Mouse (Mus musculus) forebrain, embryonic 10.5 days (tissue): ENCODE results near the gene Prom2. TPM values are rescaled to one million over a fixed set of nuclear protein-coding genes. Genes with fewer than 3 reads are reported as not detected.

Source experiments
- DNase-seq: peaks from one replicate; pipeline ENCODE4 v3.0.0-alpha.2; 2017; ENCODE audit warnings: low spot score; ENCODE audit errors: extremely low spot score
- H3K27ac ChIP-seq: fragments of 300-500 bp; sonication (generic); 2 replicates; pipeline ENCODE4 v1.5.1; 2016; ENCODE audit warnings: mild to moderate bottlenecking
- H3K27me3 ChIP-seq: fragments of 300-500 bp; sonication (generic); 2 replicates; pipeline ENCODE4 v1.6.1; 2016; ENCODE audit warnings: mild to moderate bottlenecking; ENCODE audit not compliant: poor library complexity, severe bottlenecking
- H3K36me3 ChIP-seq: fragments of 300-500 bp; sonication (generic); replicated peaks from 2 replicates; pipeline ENCODE4 v1.6.1; 2016; ENCODE audit warnings: mild to moderate bottlenecking, moderate library complexity
- H3K4me1 ChIP-seq: fragments of 300-500 bp; sonication (generic); 2 replicates; pipeline ENCODE4 v1.6.1; 2016
- H3K4me3 ChIP-seq: fragments of 300-500 bp; sonication (generic); 2 replicates; pipeline ENCODE4 v1.5.1; 2016; ENCODE audit warnings: mild to moderate bottlenecking, moderate library complexity
- H3K9me3 ChIP-seq: fragments of 300-500 bp; sonication (generic); 2 replicates; pipeline ENCODE4 v1.6.1; 2016; ENCODE audit warnings: mild to moderate bottlenecking, moderate library complexity
- WGBS: fragments of 180-500 bp; shearing (Covaris S2); methylation state at CpG from one replicate; pipeline ENCODE4 v1.1.7; 2016; 5-methylcytosine and 5-hydroxymethylcytosine counted together
- polyA plus RNA-seq: library from polyadenylated mRNA; unstranded; fragments of >200 nt; fragmentation: Nextera tagmentation; extraction: Ambion mirVana; gene quantifications from 2 replicates; pipeline ENCODE4 v1.2.1, GENCODE M21; 2016

Gene Prom2
- 1.0 and 1.4 TPM in 2 replicates for polyA plus RNA-seq

DNA sequence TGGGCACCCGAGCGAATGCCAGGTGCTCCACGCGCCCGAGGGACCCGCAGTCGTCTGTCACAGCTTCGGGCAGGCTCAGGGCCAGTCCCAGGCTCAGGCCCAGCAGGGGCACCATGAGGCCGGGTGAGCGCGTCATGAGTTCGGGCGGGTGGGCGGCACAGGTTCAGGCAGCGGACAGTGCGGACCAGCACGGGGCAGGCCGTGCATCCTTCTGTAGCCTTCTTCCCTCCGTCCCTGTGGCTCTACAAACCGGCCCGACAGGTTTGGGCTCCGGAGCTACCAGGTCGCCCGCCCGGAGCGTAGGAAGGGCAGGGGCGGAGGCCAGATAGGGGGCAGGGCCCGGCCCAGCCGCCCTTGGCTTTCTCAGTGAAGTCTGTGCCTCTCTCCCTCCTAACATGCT, at the start of gene Prom2:
TSS of gene Prom2 (minus strand) at position 283 of the 400 bp plus-strand sequence.
- no peaks in the 10 kb centered on the region for H3K36me3 ChIP-seq
- peaks cover 14% of the 10 kb centered on the region for H3K4me1 ChIP-seq
- WGBS, result 3% methylated on average over 29 of the region's 29 CpGs
- H3K27me3 ChIP-seq, result peaks cover 69% of the 10 kb centered on the region
- H3K9me3 ChIP-seq, result no peaks in the 10 kb centered on the region
- H3K4me3 ChIP-seq, result peak within 1 kb of the TSS; percentile 40
- peak within 1 kb of the TSS; percentile 60; the same call in 1 of the 2 replicates for H3K27ac ChIP-seq
- DNase-seq, result no peak

DNA sequence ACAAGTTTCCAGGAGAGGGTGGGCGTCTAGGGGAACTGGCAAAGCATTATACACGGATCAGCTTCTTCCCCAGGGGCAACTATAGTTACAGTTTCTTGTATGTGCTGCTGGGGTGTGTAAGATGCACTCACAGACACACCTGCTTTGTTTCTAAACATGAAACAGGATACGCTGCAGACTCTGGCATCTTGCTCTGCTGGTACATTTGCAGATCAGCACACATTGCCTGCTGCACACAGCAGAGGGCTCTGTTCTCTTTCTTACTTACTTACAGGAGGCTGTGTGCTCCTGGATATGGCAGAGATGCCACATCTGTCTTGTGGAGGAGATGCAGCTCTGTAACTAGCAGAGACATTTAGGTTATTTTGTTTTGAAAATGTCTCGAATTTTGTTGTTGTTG, 49.6 kb upstream of the Prom2 start:
- 88% methylated on average over 4 of the region's 4 CpGs for WGBS
- peaks cover 28% of the 10 kb centered on the region for H3K4me1 ChIP-seq
- no peak for DNase-seq
- no peak overlapping the region for H3K27ac ChIP-seq
- peaks cover 53% of the 10 kb centered on the region for H3K36me3 ChIP-seq
- no peaks in the 10 kb centered on the region for H3K9me3 ChIP-seq
- no peaks in the 10 kb centered on the region for H3K27me3 ChIP-seq
- H3K4me3 ChIP-seq, result no peak overlapping the region

DNA sequence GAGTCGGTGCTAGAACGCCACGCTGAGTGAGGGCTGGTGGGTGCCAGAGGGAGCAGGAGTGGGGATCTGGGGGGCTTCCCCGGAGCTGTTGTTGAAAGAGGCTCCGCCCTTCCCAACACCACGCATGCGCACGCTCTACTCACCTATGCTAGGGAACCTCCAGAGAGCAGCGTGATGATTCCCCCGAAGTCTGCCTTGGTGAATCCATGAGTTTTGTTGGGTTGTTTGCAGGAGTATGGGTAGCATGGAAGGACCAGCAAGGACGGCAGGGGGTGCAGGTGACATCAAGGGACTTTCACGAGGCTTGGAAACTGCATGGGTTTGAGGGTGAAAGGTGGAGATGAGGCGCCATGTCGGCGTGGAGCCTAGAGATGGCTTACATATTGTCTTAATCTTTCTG, 48.9 kb upstream of the Prom2 start:
- Histone ChIP-seq H3K4me1 (peaks cover 28% of the 10 kb centered on the region), H3K4me3 (no peak overlapping the region), H3K27me3 (no peaks in the 10 kb centered on the region), H3K9me3 (no peaks in the 10 kb centered on the region), H3K36me3 (peaks cover 46% of the 10 kb centered on the region), H3K27ac (no peak overlapping the region)
- no peak for DNase-seq
- 81% methylated on average over 15 of the region's 15 CpGs for WGBS

DNA sequence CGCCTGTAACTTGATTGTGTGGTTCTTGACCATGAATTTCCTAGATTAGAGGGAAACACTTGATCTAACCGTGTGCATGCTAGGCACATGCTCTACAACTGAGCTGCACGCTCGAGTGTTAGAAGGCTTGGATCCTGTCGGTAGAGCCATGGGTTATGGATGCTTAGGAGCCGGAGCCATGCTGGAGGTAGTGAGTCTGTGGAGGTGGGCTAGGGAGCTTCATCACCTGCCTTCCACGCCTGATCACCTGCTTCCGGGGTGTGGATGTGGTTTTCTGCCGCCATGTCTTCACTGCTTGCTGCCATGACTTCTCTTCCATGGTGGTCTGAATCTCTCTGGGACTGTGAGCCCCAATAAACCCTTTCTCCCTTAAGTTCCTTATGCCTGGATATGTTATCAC, 47.6 kb upstream of the Prom2 start:
- no peak for DNase-seq
- no peaks in the 10 kb centered on the region for H3K27me3 ChIP-seq
- no peaks in the 10 kb centered on the region for H3K9me3 ChIP-seq
- H3K36me3 ChIP-seq, result peaks cover 33% of the 10 kb centered on the region
- H3K4me3 ChIP-seq, result peak overlapping the region; percentile 95; the same call in 1 of the 2 replicates
- WGBS, result 90% methylated on average over 9 of the region's 9 CpGs
- H3K4me1 ChIP-seq, result peaks cover 36% of the 10 kb centered on the region
- H3K27ac ChIP-seq, result no peak overlapping the region

DNA sequence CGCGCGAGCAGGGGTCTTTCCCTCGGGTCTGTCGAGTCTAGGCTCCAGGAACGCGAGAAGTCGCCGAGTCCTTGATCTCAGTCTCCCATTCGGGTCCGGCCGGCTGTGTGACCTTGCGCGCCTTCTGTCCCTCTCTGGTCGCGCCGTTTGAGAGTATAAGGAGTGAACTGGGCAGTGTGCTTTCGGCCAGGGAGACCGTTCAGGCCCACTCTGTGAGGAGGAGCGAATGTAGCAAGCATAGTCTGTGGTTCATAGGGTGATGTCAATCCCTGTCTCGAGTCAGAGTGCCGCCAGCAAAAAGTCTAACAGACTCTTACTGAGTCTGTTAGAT, 46.2 kb upstream of the Prom2 start:
- Histone ChIP-seq H3K27me3 (no peaks in the 10 kb centered on the region), H3K36me3 (peaks cover 19% of the 10 kb centered on the region), H3K4me3 (peak overlapping the region; percentile 95), H3K27ac (peak overlapping the region; percentile 100), H3K9me3 (no peaks in the 10 kb centered on the region), H3K4me1 (peaks cover 44% of the 10 kb centered on the region)
- no peak for DNase-seq
- under 1% methylated on average over 22 of the region's 22 CpGs for WGBS

DNA sequence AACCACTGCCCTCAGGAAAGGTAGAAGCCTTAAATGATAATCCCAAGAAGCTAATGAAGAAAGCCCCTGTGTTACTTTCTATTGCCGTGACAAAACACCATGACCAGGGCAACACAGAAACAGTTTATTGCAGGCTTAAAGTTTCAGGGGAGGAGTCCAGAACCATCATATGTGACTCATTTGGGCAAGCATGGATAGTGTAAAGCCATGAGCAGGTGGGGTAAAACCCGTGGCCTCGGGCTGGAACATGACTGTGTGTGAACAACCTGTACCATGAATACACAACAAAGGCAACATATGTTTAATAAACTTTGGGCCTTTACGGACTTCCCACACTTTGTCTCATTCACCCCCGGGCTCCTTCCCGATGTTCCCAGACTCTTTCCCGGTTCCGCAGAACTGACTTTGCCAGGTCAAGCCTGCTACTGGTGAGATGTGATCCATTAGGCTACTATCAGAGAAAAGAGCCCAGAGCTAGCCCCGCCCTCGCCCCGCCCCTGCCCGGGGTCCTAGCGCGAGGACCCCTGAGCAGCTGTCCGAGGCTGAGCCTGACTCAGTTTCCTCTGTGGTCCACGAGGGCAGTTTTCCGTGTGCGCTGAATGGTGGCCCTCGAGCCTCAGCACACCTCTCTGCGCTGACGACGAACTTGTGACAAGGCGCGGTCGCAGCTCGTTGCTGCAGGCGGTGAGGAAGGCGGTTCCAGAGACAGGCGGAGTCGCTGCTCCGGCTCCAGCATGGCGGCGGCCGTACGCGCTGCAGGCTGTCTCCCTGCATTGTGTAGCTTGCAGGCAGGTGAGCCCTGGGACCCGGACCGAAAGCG, 45.6 kb upstream of the Prom2 start, which contains the start of the genes Zfp661 and Mrps5:
TSS of gene Zfp661 (minus strand) at position 401 of the 820 bp plus-strand sequence.
TSS of gene Mrps5 (plus strand) at position 529 of the 820 bp plus-strand sequence.
- no peaks in the 10 kb centered on the region for H3K9me3 ChIP-seq
- H3K27ac ChIP-seq, result peak within 1 kb of the TSS; percentile 100
- H3K36me3 ChIP-seq, result peaks cover 13% of the 10 kb centered on the region
- no peaks in the 10 kb centered on the region for H3K27me3 ChIP-seq
- peak; percentile 92 for DNase-seq
- WGBS, result 5% methylated on average over 39 of the region's 39 CpGs
- peak within 1 kb of the TSS; percentile 95 for H3K4me3 ChIP-seq
- H3K4me1 ChIP-seq, result peaks cover 44% of the 10 kb centered on the region

DNA sequence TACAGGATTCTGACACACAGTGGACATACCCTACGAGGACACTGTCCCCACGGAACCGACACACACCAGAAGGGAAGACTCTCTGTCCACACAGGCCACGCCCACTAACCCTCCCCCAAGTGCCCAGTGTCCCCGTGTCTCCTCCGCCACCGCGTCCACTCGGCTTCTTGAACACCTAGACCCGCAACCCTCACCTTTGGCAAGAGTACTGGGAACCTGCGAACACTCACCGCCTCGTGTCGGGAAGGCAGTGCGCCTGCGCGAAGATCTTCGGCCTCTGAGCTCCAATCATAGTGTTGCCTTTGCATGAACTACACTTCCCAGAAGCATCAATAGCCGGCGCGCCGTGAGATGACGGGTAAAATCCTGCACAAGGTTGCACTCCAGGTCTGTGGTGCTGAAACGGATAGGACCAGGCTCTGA, 43.2 kb upstream of the Prom2 start:
- H3K9me3 ChIP-seq, result no peaks in the 10 kb centered on the region
- peaks cover 7% of the 10 kb centered on the region; the same call in 1 of the 2 replicates for H3K36me3 ChIP-seq
- peaks cover 39% of the 10 kb centered on the region for H3K4me1 ChIP-seq
- H3K27ac ChIP-seq, result peak overlapping the region; percentile 78
- peak overlapping the region; percentile 76 for H3K4me3 ChIP-seq
- no peaks in the 10 kb centered on the region for H3K27me3 ChIP-seq
- under 1% methylated on average over 24 of the region's 24 CpGs for WGBS
- DNase-seq, result peak; percentile 92

DNA sequence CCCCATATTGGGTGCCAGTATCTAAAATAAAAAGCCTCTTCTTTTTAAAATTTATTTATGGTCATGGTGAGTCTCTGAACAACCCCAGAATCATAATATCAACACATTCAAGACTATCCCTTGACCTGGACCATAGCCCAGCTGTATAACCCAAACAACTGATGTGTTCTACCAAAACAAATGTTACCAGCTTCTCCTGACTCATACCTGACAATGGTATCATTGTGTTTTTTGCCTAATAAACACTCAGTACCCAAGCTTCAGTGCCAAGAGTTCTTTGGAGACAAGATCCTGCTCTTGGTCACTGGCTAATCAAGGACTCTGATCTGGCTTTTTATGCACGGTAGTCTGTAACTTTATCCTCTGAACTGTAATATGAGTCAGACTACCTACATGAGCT, 32.1 kb upstream of the Prom2 start:
- H3K9me3 ChIP-seq, result peaks cover 11% of the 10 kb centered on the region
- H3K4me1 ChIP-seq, result no peaks in the 10 kb centered on the region
- WGBS, result 73% methylated on average over 1 of the region's 1 CpGs
- DNase-seq, result no peak
- H3K4me3 ChIP-seq, result no peak overlapping the region
- H3K27me3 ChIP-seq, result no peaks in the 10 kb centered on the region
- H3K27ac ChIP-seq, result no peak overlapping the region
- H3K36me3 ChIP-seq, result peaks cover 29% of the 10 kb centered on the region

DNA sequence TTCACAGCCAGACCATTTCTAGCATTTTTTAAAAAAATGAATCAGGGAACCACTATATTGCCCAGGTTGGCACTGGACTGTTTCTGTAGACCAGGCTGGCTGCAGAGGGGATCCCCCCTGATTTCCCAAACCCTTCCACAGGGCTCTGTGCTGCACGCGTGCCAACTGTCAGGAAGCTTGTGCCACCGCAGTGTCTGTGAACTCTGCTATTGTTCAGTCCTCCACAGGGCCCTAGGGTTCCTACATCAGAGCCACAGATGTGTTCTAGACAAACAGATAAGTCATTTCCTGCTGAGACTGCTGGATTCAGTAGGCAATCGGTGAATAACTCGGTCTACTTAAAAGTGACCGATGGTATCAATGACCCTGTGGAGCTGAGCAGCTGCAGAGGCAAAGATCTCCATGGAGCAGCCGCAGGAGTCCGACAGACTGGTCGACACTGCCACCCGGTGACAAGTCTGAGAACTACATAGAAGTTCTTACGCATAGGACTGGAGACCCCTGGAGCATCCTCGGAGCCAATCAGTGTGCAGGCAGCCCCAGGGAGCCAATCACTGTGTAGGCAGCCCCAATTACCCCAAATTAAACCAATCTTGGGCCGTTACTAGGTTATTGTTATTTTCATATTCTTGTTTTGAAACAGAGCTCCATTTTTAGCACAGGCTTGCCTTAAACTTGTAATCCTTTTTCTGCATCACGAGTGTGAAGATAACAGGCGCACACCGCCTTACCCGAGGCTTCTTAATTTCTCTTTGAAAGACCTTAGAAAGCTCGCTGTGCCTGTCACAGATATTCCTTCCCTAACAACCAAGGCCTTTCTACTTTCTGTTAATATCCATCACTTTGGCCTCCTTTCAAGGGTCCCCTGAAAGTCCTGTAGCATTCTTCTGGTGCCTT, 18.1 kb upstream of the Prom2 start:
- Histone ChIP-seq H3K4me3 (peak overlapping the region; percentile 38), H3K27ac (peak overlapping the region; percentile 75), H3K36me3 (no peaks in the 10 kb centered on the region), H3K4me1 (peaks cover 9% of the 10 kb centered on the region), H3K9me3 (no peaks in the 10 kb centered on the region), H3K27me3 (peaks cover 17% of the 10 kb centered on the region)
- WGBS, result 19% methylated on average over 18 of the region's 18 CpGs
- peak; percentile 89 for DNase-seq

DNA sequence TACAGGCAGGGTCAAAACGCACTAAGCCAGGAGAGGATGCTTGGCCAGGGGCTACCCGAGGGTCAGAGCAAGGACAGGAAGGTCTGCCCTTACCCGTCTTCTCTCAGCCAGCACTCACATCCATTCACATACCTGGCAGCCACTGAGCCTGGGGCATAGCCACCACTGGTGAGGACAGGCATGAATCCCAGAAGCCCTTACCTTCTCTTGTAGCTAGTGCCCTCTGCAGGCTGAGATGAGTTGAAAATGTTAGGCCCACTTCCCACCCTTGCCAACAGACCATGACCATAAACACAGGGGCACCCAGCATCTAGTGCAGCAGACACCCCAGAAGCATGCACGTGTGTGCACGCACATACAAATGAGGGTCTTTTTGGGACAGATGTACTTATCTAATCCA, 9.8 kb upstream of the Prom2 start:
- Histone ChIP-seq H3K36me3 (no peaks in the 10 kb centered on the region), H3K27me3 (no peaks in the 10 kb centered on the region), H3K9me3 (no peaks in the 10 kb centered on the region), H3K4me3 (no peak overlapping the region), H3K27ac (no peak overlapping the region), H3K4me1 (peaks cover 3% of the 10 kb centered on the region; the same call in 1 of the 2 replicates)
- no peak for DNase-seq
- WGBS, result 50% methylated on average over 5 of the region's 5 CpGs

DNA sequence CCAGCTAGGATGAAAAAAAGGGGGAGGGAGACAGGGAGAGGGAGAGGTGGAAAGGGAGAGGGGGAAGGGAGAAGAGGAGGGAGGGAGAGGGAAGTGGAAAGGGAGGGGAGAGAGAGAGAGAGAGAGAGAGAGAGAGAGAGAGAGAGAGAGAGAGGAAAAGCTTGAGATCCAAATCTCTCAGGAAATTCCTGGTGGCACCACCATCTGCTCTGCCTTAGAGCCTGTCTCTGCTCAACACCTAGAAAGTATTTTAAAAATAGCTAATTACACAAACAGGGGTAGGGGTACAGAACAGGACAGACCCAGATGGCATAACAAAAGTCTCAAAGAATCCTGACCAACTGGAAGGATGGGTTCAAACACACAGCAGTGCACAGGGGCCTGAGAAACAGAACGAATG, 9.2 kb upstream of the Prom2 start:
- Histone ChIP-seq H3K27me3 (no peaks in the 10 kb centered on the region), H3K4me1 (peaks cover 3% of the 10 kb centered on the region; the same call in 1 of the 2 replicates), H3K36me3 (no peaks in the 10 kb centered on the region), H3K4me3 (no peak overlapping the region), H3K9me3 (no peaks in the 10 kb centered on the region), H3K27ac (no peak overlapping the region)
- DNase-seq, result no peak
- WGBS, result 74% methylated on average over 1 of the region's 1 CpGs

DNA sequence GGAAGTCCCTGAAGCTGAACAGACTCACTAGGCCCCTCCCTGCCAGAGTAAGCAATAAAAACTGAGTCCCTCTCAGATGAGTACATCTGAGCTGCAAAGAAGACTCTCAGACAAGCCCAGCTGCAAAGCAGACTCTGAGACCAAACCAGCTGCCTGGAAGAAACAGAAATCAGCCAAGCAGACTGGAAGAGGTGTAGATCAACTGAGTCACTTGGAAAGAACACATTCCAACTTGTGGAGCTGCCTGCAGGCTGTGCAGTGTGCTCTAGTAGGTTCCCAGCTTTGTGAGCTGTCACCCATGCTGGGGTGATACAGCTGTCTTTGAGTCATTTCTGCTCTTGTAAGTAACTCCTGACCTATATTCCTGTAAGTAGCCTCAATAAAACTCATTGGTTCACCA, 8.4 kb upstream of the Prom2 start:
- H3K4me3 ChIP-seq, result no peak overlapping the region
- peaks cover 3% of the 10 kb centered on the region; the same call in 1 of the 2 replicates for H3K4me1 ChIP-seq
- no peak for DNase-seq
- H3K27ac ChIP-seq, result no peak overlapping the region
- H3K27me3 ChIP-seq, result no peaks in the 10 kb centered on the region
- H3K36me3 ChIP-seq, result no peaks in the 10 kb centered on the region
- no peaks in the 10 kb centered on the region for H3K9me3 ChIP-seq
